Mouse (Mus musculus): Measurements from ENCODE around the gene Bcor.

- TF ChIP-seq CTCF (IDR thresholded peaks at IDR 0.05; ENCODE audit: control insufficient read depth, insufficient read depth, low read length) (no peak), POLR2A (IDR thresholded peaks at IDR 0.05; ENCODE audit: borderline replicate concordance, control insufficient read depth, low read depth, low read length) (no peak)
Measured at GRCm38 (mm10) chrX:12133178-12133835, 26.8 kb downstream of the Bcor start.

Data from bone marrow, adult 2 months (tissue).